Mouse (Mus musculus) lung, postnatal 4 days (tissue): ENCODE measurements around the gene Dok5.
A peak's percentile ranks its signal among the peaks of the same experiment; 100 is the strongest.

Experiments
- DNase-seq, 2 experiments: peaks; one replicate each; pipeline ENCODE4 v3.0.0; 2021

The Dok5 gene

GRCm38 (mm10) chr2:170738891-170739290 is 7.3 kb downstream of the Dok5 start:
- DNase-seq = no peak

- no peak for DNase-seq
Observed at GRCm38 (mm10) chr2:170739713-170740365, 8.2 kb downstream of the Dok5 start.

GRCm38 (mm10) chr2:170743521-170743920 is 11.9 kb downstream of the Dok5 start:
- no peak for DNase-seq

- DNase-seq = no peak
Observed at GRCm38 (mm10) chr2:170748901-170749300, 17.3 kb downstream of the Dok5 start.

- no peak for DNase-seq
Observed at GRCm38 (mm10) chr2:170752191-170752850, 20.7 kb downstream of the Dok5 start.

GRCm38 (mm10) chr2:170755817-170756216 is 24.2 kb downstream of the Dok5 start:
- DNase-seq = no peak

GRCm38 (mm10) chr2:170756667-170757066 is 25.1 kb downstream of the Dok5 start:
- DNase-seq = no peak

- peak; percentile 9 to 62 for DNase-seq
Observed at GRCm38 (mm10) chr2:170757228-170757875, 25.7 kb downstream of the Dok5 start.

- DNase-seq = peak; percentile 32 to 64
Observed at GRCm38 (mm10) chr2:170758201-170758600, 26.6 kb downstream of the Dok5 start.

- DNase-seq = no peak
Observed at GRCm38 (mm10) chr2:170764704-170765103, 33.1 kb downstream of the Dok5 start.

GRCm38 (mm10) chr2:170767243-170767642 is 35.6 kb downstream of the Dok5 start:
- no peak for DNase-seq

GRCm38 (mm10) chr2:170768699-170769098 is 37.1 kb downstream of the Dok5 start:
- DNase-seq = peak in 1 of 2 experiments; percentile 21

GRCm38 (mm10) chr2:170771555-170771954 is 39.9 kb downstream of the Dok5 start:
- no peak for DNase-seq

GRCm38 (mm10) chr2:170772126-170772884 is 40.7 kb downstream of the Dok5 start:
- DNase-seq = no peak

GRCm38 (mm10) chr2:170772885-170773270 is 41.3 kb downstream of the Dok5 start:
- no peak for DNase-seq

- no peak for DNase-seq
Observed at GRCm38 (mm10) chr2:170775577-170775976, 44.0 kb downstream of the Dok5 start.

GRCm38 (mm10) chr2:170776107-170776506 is 44.5 kb downstream of the Dok5 start:
- DNase-seq = no peak

GRCm38 (mm10) chr2:170777572-170777971 is 46.0 kb downstream of the Dok5 start:
- no peak for DNase-seq

GRCm38 (mm10) chr2:170780010-170780750 is 48.6 kb downstream of the Dok5 start:
- no peak for DNase-seq

GRCm38 (mm10) chr2:170788101-170788500 is 56.5 kb downstream of the Dok5 start:
- DNase-seq = no peak

GRCm38 (mm10) chr2:170791332-170792017 is 59.9 kb downstream of the Dok5 start:
- no peak for DNase-seq

GRCm38 (mm10) chr2:170795242-170795641 is 63.6 kb downstream of the Dok5 start:
- DNase-seq = no peak
